Mouse (Mus musculus) myocyte (in vitro differentiated cells): Measurements from ENCODE around the gene Tex12.

Source experiments
- CEBPB ChIP-seq: IDR thresholded peaks from 2 replicates; pipeline ENCODE4 v1.6.1; 2011; ENCODE audit warnings: mild to moderate bottlenecking, moderate library complexity; ENCODE audit not compliant: poor library complexity, insufficient read depth, severe bottlenecking
- E2F4 ChIP-seq: IDR thresholded peaks from one replicate; pipeline ENCODE4 v1.6.1; 2011; ENCODE audit warnings: mild to moderate bottlenecking, control low read depth, moderate library complexity; ENCODE audit not compliant: insufficient read depth
- MAX ChIP-seq: IDR thresholded peaks from one replicate; pipeline ENCODE4 v1.6.1; 2011; ENCODE audit warnings: low read depth, mild to moderate bottlenecking, control low read depth
- MYOD1 ChIP-seq, 3 experiments: IDR thresholded peaks; one replicate each; pipeline ENCODE4 v1.6.1; 2011; ENCODE audit warnings: control low read depth in 2 of 3, low read depth in 2 of 3, mild to moderate bottlenecking in 2 of 3, moderate library complexity in 1 of 3; ENCODE audit not compliant: insufficient read length in 2 of 3, control insufficient read depth in 1 of 3
- MYOG ChIP-seq, 3 experiments: IDR thresholded peaks; one replicate each; pipeline ENCODE4 v1.6.1; 2011; ENCODE audit warnings: control low read depth in 2 of 3, low read depth in 2 of 3, mild to moderate bottlenecking in 2 of 3; ENCODE audit not compliant: insufficient read length in 2 of 3, control insufficient read depth in 1 of 3, insufficient read depth in 1 of 3
- POLR2A ChIP-seq: IDR thresholded peaks from one replicate; pipeline ENCODE4 v1.6.1; 2011; ENCODE audit warnings: low read depth, mild to moderate bottlenecking, control low read depth, moderate library complexity; ENCODE audit not compliant: insufficient read length
- POLR2AphosphoS2 ChIP-seq: IDR thresholded peaks from one replicate; pipeline ENCODE4 v1.6.1; 2011; ENCODE audit warnings: low read depth, control low read depth; ENCODE audit not compliant: insufficient read length
- REST ChIP-seq: IDR thresholded peaks from one replicate; pipeline ENCODE4 v1.6.1; 2011; ENCODE audit warnings: mild to moderate bottlenecking, control low read depth, moderate library complexity; ENCODE audit not compliant: insufficient read depth, insufficient read length
- TCF12 ChIP-seq: IDR thresholded peaks from one replicate; pipeline ENCODE4 v1.6.1; 2011; ENCODE audit warnings: mild to moderate bottlenecking, control low read depth; ENCODE audit not compliant: poor library complexity, insufficient read depth, severe bottlenecking
- TCF3 ChIP-seq: IDR thresholded peaks from one replicate; pipeline ENCODE4 v1.6.1; 2011; ENCODE audit warnings: low read depth, control low read depth; ENCODE audit not compliant: insufficient read length
- USF1 ChIP-seq: IDR thresholded peaks from one replicate; pipeline ENCODE4 v1.6.1; 2011; ENCODE audit warnings: low read depth, mild to moderate bottlenecking, control low read depth, moderate library complexity

GRCm38 (mm10) chr9:50603189-50603997 is 42.3 kb upstream of the Tex12 start, which contains the start of the genes Sdhd and Timm8b:
- peak; percentile 58 for TF ChIP-seq E2F4
- no peak for TF ChIP-seq MYOD1 (IDR thresholded peaks at IDR 0.05; ENCODE audit: control insufficient read depth in 1 of 3, insufficient read length in 2 of 3, low read depth in 2 of 3)
- no peak for TF ChIP-seq MAX
- TF ChIP-seq POLR2A = peak; percentile 100
- TF ChIP-seq CEBPB = 0 out of 2 replicates have a peak, but pooled peaks have one; percentile 61
- TF ChIP-seq POLR2AphosphoS2 = peak; percentile 98
- TF ChIP-seq USF1 = no peak
- TF ChIP-seq REST = no peak
- TF ChIP-seq TCF12 = no peak
- TF ChIP-seq MYOG (IDR thresholded peaks at IDR 0.05; ENCODE audit: control insufficient read depth in 1 of 3, insufficient read depth in 1 of 3, insufficient read length in 2 of 3, low read depth in 2 of 3) = no peak
- TF ChIP-seq TCF3 = no peak
